Mouse (Mus musculus) ES-Bruce4 (cell line): Measurements from ENCODE around the gene Nxpe3.

Experiments used
- CTCF ChIP-seq: IDR thresholded peaks from one replicate; pipeline ENCODE4 v1.8.1; 2011; ENCODE audit warnings: low read depth, low read length
- EP300 ChIP-seq: IDR thresholded peaks from 2 replicates; pipeline ENCODE4 v1.6.1; 2011; ENCODE audit warnings: low read depth, low read length; ENCODE audit not compliant: insufficient read depth
- POLR2A ChIP-seq: IDR thresholded peaks from one replicate; pipeline ENCODE4 v1.8.1; 2011; ENCODE audit warnings: low read length; ENCODE audit not compliant: insufficient read depth

DNA sequence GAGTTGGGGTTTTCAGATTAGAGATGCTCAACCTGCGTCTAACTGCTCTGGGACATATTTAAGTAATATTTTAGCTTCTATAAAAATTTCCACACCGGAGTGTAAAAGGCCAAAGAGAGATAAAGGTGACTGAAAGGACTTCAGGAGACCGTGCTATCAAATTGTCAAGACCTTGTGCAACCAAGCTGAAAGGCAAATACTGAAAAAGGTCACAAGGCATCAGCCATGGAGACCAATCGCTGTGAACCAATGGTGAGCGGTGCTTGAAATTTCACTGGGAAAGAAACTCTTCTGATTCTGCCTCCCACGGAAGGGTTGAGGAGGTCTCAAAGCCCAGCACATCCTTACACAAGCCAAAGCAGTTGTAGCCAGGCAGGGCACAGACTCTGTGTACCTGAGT lies 53.6 kb downstream of the Nxpe3 start:
- TF ChIP-seq CTCF (no peak), EP300 (no peak), POLR2A (no peak)
